Mouse (Mus musculus): Measurements from ENCODE around the gene Krtap29-1.

Gene Krtap29-1

DNA sequence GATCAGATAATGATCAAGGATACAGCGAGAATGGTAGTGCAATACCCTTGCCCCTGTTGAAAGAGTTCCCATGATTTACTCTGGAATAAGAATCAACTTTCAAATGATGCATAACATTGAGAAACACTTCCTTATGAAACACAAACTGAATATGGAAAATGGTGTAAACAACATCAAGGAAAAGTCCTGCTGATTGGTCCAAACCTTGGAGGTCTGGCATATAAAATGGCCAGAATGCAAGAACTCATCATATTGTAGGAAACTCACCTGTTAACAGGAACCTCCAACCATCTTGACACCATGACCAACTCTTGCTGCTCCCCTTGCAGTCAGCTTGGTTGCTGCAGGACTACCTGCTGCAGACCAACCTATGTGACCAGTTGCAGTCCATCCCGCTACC lies 30.7 kb downstream of the Krtap29-1 start, which contains the start of gene Krtap9-5:
TSS of gene Krtap9-5 (plus strand) at position 301 of the 400 bp plus-strand sequence.
- in situ Hi-C loops (cut with MseI, MboI): no loop called here

DNA sequence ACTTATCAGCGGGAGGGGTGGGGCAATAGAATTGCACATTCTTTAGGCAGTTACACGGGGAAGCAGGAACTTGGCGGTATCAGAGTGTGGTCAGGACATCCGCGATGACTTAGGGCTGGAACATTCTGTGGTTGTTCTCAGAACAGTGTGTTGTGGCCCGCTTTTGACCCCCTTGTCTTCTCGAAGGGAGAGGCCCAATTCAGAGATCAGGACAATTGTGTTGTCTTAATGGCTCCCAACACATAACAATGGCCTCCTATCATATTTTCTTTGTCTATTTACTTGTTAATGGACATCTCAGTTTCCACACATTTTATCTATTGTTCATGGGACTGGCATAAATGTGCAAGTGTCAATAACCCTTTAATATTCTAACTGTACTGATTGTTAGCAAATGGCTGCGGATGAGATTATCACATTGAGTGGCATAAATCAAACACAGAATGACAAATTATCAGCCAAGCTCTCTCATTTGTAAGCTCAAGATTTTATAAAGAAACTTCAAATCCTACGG lies 41.0 kb downstream of the Krtap29-1 start:
- in situ Hi-C loops (cut with MseI, MboI): no loop called here

DNA sequence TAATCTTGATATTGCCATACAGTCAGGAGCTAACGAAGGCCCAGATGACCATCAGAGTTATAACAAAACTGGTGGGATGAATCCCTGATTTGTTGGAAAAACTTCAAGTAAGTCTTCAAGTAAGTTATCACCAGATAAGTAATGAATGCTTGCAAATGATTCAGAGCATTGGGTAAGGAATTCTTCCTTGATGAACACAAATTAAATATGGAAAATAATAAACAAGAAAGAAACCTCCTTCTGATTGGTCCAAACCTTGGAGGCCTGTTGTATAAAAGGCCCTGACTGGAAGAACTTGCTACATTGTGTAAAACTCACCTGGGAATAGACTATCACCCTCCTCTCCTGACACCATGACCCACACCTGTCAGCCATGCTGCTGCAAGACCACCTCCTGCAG lies 42.9 kb downstream of the Krtap29-1 start, which contains the start of gene Krtap31-2:
TSS of gene Krtap31-2 (plus strand) at position 301 of the 400 bp plus-strand sequence.
- in situ Hi-C loops (cut with MseI, MboI): no loop called here
